Mouse (Mus musculus) liver, embryonic 13.5 days (tissue): ENCODE data around the gene 4930426L09Rik. TPM values are rescaled to one million over a fixed set of nuclear protein-coding genes. Genes with fewer than 3 reads are reported as not detected.

ENCODE experiments used
- ATAC-seq: fragments of 200-750 bp; cut with Nextera tagmentation; 2 replicates; pipeline ENCODE4 v1.8.0; 2017; ENCODE audit warnings: low read depth, mild to moderate bottlenecking, moderate number of reproducible peaks, moderate library complexity
- DNase-seq: peaks from one replicate; pipeline ENCODE4 v3.0.0; 2022
- H3K27ac ChIP-seq: fragments of 300-500 bp; sonication (generic); 2 replicates; pipeline ENCODE4 v1.5.1; 2015; ENCODE audit warnings: moderate library complexity, mild to moderate bottlenecking, inconsistent platforms
- H3K27me3 ChIP-seq: fragments of 300-500 bp; sonication (generic); 2 replicates; pipeline ENCODE4 v1.6.1; 2015; ENCODE audit warnings: mild to moderate bottlenecking, inconsistent platforms
- H3K36me3 ChIP-seq: fragments of 300-500 bp; sonication (generic); 2 replicates; pipeline ENCODE4 v1.6.1; 2015; ENCODE audit warnings: mild to moderate bottlenecking, inconsistent platforms
- H3K4me1 ChIP-seq: fragments of 300-500 bp; sonication (generic); replicated peaks from 2 replicates; pipeline ENCODE4 v1.6.1; 2015; ENCODE audit warnings: inconsistent platforms
- H3K4me2 ChIP-seq: fragments of 300-500 bp; sonication (generic); 2 replicates; pipeline ENCODE4 v1.6.1; 2015; ENCODE audit warnings: inconsistent platforms, mild to moderate bottlenecking, moderate library complexity
- H3K4me3 ChIP-seq: fragments of 300-500 bp; sonication (generic); replicated peaks from 2 replicates; pipeline ENCODE4 v1.5.1; 2015; ENCODE audit warnings: mild to moderate bottlenecking, inconsistent platforms
- H3K9ac ChIP-seq: fragments of 300-500 bp; sonication (generic); 2 replicates; pipeline ENCODE4 v1.6.1; 2015; ENCODE audit warnings: mild to moderate bottlenecking, inconsistent platforms
- H3K9me3 ChIP-seq: fragments of 300-500 bp; sonication (generic); replicated peaks from 2 replicates; pipeline ENCODE4 v1.6.1; 2016; ENCODE audit warnings: inconsistent platforms
- WGBS: fragments of 180-500 bp; shearing (Covaris S2); methylation state at CpG from one replicate; pipeline ENCODE4 v1.1.7; 2015; ENCODE audit not compliant: insufficient replicate concordance; 5-methylcytosine and 5-hydroxymethylcytosine counted together
- polyA plus RNA-seq: library from polyadenylated mRNA; unstranded; fragments of >200 nt; fragmentation: Nextera tagmentation; extraction: Ambion mirVana; gene quantifications from 2 replicates; pipeline ENCODE4 v1.2.1, GENCODE M21; 2015

4930426L09Rik gene
- polyA plus RNA-seq, 1 experiment from 2014 or later: 0.22 TPM

GRCm38 (mm10) chr2:18959008-18959407, 39.1 kb upstream of the 4930426L09Rik start:
- Histone ChIP-seq H3K9me3 (no peaks in the 10 kb centered on the region), H3K27me3 (no peaks in the 10 kb centered on the region), H3K36me3 (no peaks in the 10 kb centered on the region), H3K4me1 (peaks cover 94% of the 10 kb centered on the region), H3K27ac (peak overlapping the region; percentile 35), H3K4me3 (no peak overlapping the region), H3K4me2 (0 out of 2 replicates have a peak overlapping the region, but pooled peaks have one; percentile 1), H3K9ac (no peak overlapping the region)
- 43% methylated on average over 6 of the region's 6 CpGs for WGBS
- ATAC-seq (no peak), DNase-seq (no peak)

- DNase-seq (no peak), ATAC-seq (no peak)
- H3K4me3 ChIP-seq: no peak overlapping the region
- H3K36me3 ChIP-seq: no peaks in the 10 kb centered on the region
- 67% methylated on average over 5 of the region's 5 CpGs for WGBS
- peaks cover 88% of the 10 kb centered on the region for H3K4me1 ChIP-seq
- H3K27ac ChIP-seq: peak overlapping the region; percentile 35; the same call in 1 of the 2 replicates
- H3K9me3 ChIP-seq: no peaks in the 10 kb centered on the region
- no peaks in the 10 kb centered on the region for H3K27me3 ChIP-seq
- H3K9ac ChIP-seq: no peak overlapping the region
- no peak overlapping the region for H3K4me2 ChIP-seq
Observed at GRCm38 (mm10) chr2:18959558-18959957, 38.6 kb upstream of the 4930426L09Rik start.

GRCm38 (mm10) chr2:18960376-18960973, 37.7 kb upstream of the 4930426L09Rik start:
- no peak overlapping the region for H3K4me3 ChIP-seq
- no peak overlapping the region for H3K27ac ChIP-seq
- 67% methylated on average over 7 of the region's 7 CpGs for WGBS
- H3K36me3 ChIP-seq: no peaks in the 10 kb centered on the region
- H3K9me3 ChIP-seq: no peaks in the 10 kb centered on the region
- ATAC-seq (no peak), DNase-seq (no peak)
- no peaks in the 10 kb centered on the region for H3K27me3 ChIP-seq
- H3K4me1 ChIP-seq: peaks cover 82% of the 10 kb centered on the region
- H3K4me2 ChIP-seq: no peak overlapping the region
- no peak overlapping the region for H3K9ac ChIP-seq

GRCm38 (mm10) chr2:18962502-18962901, 35.6 kb upstream of the 4930426L09Rik start:
- WGBS: 47% methylated on average over 3 of the region's 3 CpGs
- no peaks in the 10 kb centered on the region for H3K36me3 ChIP-seq
- peaks cover 79% of the 10 kb centered on the region for H3K4me1 ChIP-seq
- no peak overlapping the region for H3K4me2 ChIP-seq
- DNase-seq (no peak), ATAC-seq (no peak)
- no peak overlapping the region for H3K27ac ChIP-seq
- no peaks in the 10 kb centered on the region for H3K27me3 ChIP-seq
- no peak overlapping the region for H3K9ac ChIP-seq
- no peaks in the 10 kb centered on the region for H3K9me3 ChIP-seq
- H3K4me3 ChIP-seq: no peak overlapping the region

GRCm38 (mm10) chr2:18963286-18964040, 34.7 kb upstream of the 4930426L09Rik start:
- ATAC-seq: no peak
- WGBS: 71% methylated on average over 13 of the region's 13 CpGs
- no peaks in the 10 kb centered on the region for H3K9me3 ChIP-seq

GRCm38 (mm10) chr2:18965108-18965507, 33.0 kb upstream of the 4930426L09Rik start:
- 66% methylated on average over 3 of the region's 3 CpGs for WGBS
- no peaks in the 10 kb centered on the region for H3K27me3 ChIP-seq
- H3K4me1 ChIP-seq: peaks cover 77% of the 10 kb centered on the region
- DNase-seq (no peak), ATAC-seq (no peak)
- H3K9me3 ChIP-seq: no peaks in the 10 kb centered on the region
- H3K4me3 ChIP-seq: no peak overlapping the region
- no peak overlapping the region for H3K27ac ChIP-seq
- H3K36me3 ChIP-seq: no peaks in the 10 kb centered on the region
- H3K4me2 ChIP-seq: no peak overlapping the region
- H3K9ac ChIP-seq: no peak overlapping the region

More at GRCm38 (mm10) chr2:18963286-18964040, 34.7 kb upstream of the 4930426L09Rik start:
- Histone ChIP-seq H3K36me3 (no peaks in the 10 kb centered on the region), H3K4me1 (peaks cover 77% of the 10 kb centered on the region), H3K27me3 (no peaks in the 10 kb centered on the region), H3K27ac (no peak overlapping the region), H3K9ac (no peak overlapping the region), H3K4me2 (no peak overlapping the region), H3K4me3 (no peak overlapping the region)
- no peak for DNase-seq

GRCm38 (mm10) chr2:18965950-18966349, 32.2 kb upstream of the 4930426L09Rik start:
- DNase-seq (no peak), ATAC-seq (no peak)
- no peak overlapping the region for H3K4me2 ChIP-seq
- peaks cover 78% of the 10 kb centered on the region for H3K4me1 ChIP-seq
- no peak overlapping the region for H3K9ac ChIP-seq
- H3K27ac ChIP-seq: no peak overlapping the region
- H3K4me3 ChIP-seq: no peak overlapping the region
- H3K27me3 ChIP-seq: no peaks in the 10 kb centered on the region
- H3K36me3 ChIP-seq: no peaks in the 10 kb centered on the region
- WGBS: 88% methylated on average over 2 of the region's 2 CpGs
- H3K9me3 ChIP-seq: no peaks in the 10 kb centered on the region

GRCm38 (mm10) chr2:18966566-18966965, 31.6 kb upstream of the 4930426L09Rik start:
- Histone ChIP-seq H3K4me1 (peaks cover 83% of the 10 kb centered on the region), H3K9ac (no peak overlapping the region), H3K9me3 (no peaks in the 10 kb centered on the region), H3K4me3 (no peak overlapping the region), H3K27me3 (no peaks in the 10 kb centered on the region), H3K27ac (no peak overlapping the region), H3K4me2 (no peak overlapping the region), H3K36me3 (no peaks in the 10 kb centered on the region)
- DNase-seq (no peak), ATAC-seq (no peak)
- 70% methylated on average over 5 of the region's 5 CpGs for WGBS

- peaks cover 81% of the 10 kb centered on the region for H3K4me1 ChIP-seq
- no peak overlapping the region for H3K4me3 ChIP-seq
- WGBS: 82% methylated on average over 5 of the region's 5 CpGs
- H3K36me3 ChIP-seq: no peaks in the 10 kb centered on the region
- no peak overlapping the region for H3K9ac ChIP-seq
- H3K9me3 ChIP-seq: no peaks in the 10 kb centered on the region
- no peak for DNase-seq
- no peak for ATAC-seq
- peak overlapping the region; percentile 2; the same call in 1 of the 2 replicates for H3K27ac ChIP-seq
- no peak overlapping the region for H3K4me2 ChIP-seq
- no peaks in the 10 kb centered on the region for H3K27me3 ChIP-seq
Observed at GRCm38 (mm10) chr2:18967451-18968063, 30.6 kb upstream of the 4930426L09Rik start.

- DNase-seq (peak; percentile 45), ATAC-seq (peak; percentile 96)
- peak overlapping the region; percentile 63 for H3K9ac ChIP-seq
- H3K36me3 ChIP-seq: peaks cover 11% of the 10 kb centered on the region; the same call in 1 of the 2 replicates
- H3K27me3 ChIP-seq: no peaks in the 10 kb centered on the region
- 15% methylated on average over 5 of the region's 5 CpGs for WGBS
- H3K4me2 ChIP-seq: peak overlapping the region; percentile 60
- H3K27ac ChIP-seq: peak overlapping the region; percentile 90
- peak overlapping the region; percentile 10; the same call in 1 of the 2 replicates for H3K4me3 ChIP-seq
- peaks cover 4% of the 10 kb centered on the region; the same call in 1 of the 2 replicates for H3K9me3 ChIP-seq
- peaks cover 82% of the 10 kb centered on the region for H3K4me1 ChIP-seq
Observed at GRCm38 (mm10) chr2:18969066-18969681, 29.0 kb upstream of the 4930426L09Rik start.

DNA sequence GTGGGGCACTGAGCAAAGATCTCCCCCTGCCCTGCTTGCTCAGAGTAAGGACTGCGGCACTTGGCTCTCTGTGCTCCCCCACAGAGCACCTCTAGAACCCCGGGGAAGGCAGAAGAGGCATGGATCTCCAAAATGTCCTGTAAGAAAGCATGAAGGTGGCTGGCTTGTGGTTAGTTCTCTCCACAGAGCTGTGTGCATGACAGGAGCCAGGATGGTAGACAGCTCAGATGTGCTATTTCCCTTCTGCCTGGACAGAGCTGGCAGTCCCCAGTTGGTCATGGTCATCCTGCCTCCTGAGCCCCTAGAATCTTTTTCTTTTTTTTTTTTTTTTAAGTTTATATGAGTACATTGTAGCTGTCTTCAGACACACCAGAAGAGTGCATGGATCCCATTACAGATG, 27.7 kb upstream of the 4930426L09Rik start:
- H3K36me3 ChIP-seq: peaks cover 11% of the 10 kb centered on the region; the same call in 1 of the 2 replicates
- H3K4me3 ChIP-seq: no peak overlapping the region
- H3K4me2 ChIP-seq: peak overlapping the region; percentile 11; the same call in 1 of the 2 replicates
- ATAC-seq: no peak
- 57% methylated on average over 2 of the region's 2 CpGs for WGBS
- peak overlapping the region; percentile 90 for H3K27ac ChIP-seq
- DNase-seq: no peak
- H3K9me3 ChIP-seq: peaks cover 4% of the 10 kb centered on the region; the same call in 1 of the 2 replicates
- peak overlapping the region; percentile 63 for H3K9ac ChIP-seq
- no peaks in the 10 kb centered on the region for H3K27me3 ChIP-seq
- peaks cover 88% of the 10 kb centered on the region for H3K4me1 ChIP-seq
